Mouse (Mus musculus) C2C12 (cell line): ENCODE results near the gene Bfsp2. TPM values are rescaled to one million over a fixed set of nuclear protein-coding genes. Genes with fewer than 3 reads are reported as not detected.

ENCODE experiments used
- H3K27me3 ChIP-seq: one replicate; pipeline ENCODE4 v1.6.1; 2011; ENCODE audit not compliant: control insufficient read depth, insufficient read depth, insufficient read length
- H3K36me3 ChIP-seq: one replicate; pipeline ENCODE4 v1.6.1; 2011; ENCODE audit not compliant: control insufficient read depth, insufficient read depth
- H3K4me3 ChIP-seq: one replicate; pipeline ENCODE4 v1.5.1; 2011; ENCODE audit warnings: mild to moderate bottlenecking, control low read depth; ENCODE audit not compliant: poor library complexity, insufficient read depth, severe bottlenecking
- H3K79me2 ChIP-seq: one replicate; pipeline ENCODE4 v1.6.1; 2011; ENCODE audit not compliant: control insufficient read depth, insufficient read depth
- H3K79me3 ChIP-seq: one replicate; pipeline ENCODE4 v1.6.1; 2011; ENCODE audit warnings: low read depth, control low read depth
- H3ac ChIP-seq: one replicate; pipeline ENCODE3; 2011; ENCODE audit warnings: low read depth; ENCODE audit not compliant: control insufficient read depth, insufficient read length
- CEBPB ChIP-seq: IDR thresholded peaks from one replicate; pipeline ENCODE4 v1.6.1; 2011; ENCODE audit warnings: low read depth, mild to moderate bottlenecking, control low read depth, moderate library complexity
- CTCF ChIP-seq: IDR thresholded peaks from one replicate; pipeline ENCODE4 v1.5.1; 2011; ENCODE audit not compliant: control insufficient read depth, insufficient read depth, insufficient read length
- FOSL1 ChIP-seq: IDR thresholded peaks from one replicate; pipeline ENCODE4 v1.8.0; 2011; ENCODE audit warnings: mild to moderate bottlenecking, low read length; ENCODE audit not compliant: poor library complexity, insufficient read depth, severe bottlenecking
- MAX ChIP-seq: IDR thresholded peaks from one replicate; pipeline ENCODE4 v1.6.1; 2011; ENCODE audit warnings: mild to moderate bottlenecking, control low read depth
- MYOD1 ChIP-seq: IDR thresholded peaks from one replicate; pipeline ENCODE4 v1.6.1; 2011; ENCODE audit warnings: low read depth; ENCODE audit not compliant: control insufficient read depth, insufficient read length
- MYOG ChIP-seq: IDR thresholded peaks from one replicate; pipeline ENCODE4 v1.6.1; 2011; ENCODE audit not compliant: control insufficient read depth, insufficient read length; ENCODE audit errors: extremely low read depth
- USF1 ChIP-seq: IDR thresholded peaks from one replicate; pipeline ENCODE4 v1.6.1; 2011; ENCODE audit warnings: low read depth, mild to moderate bottlenecking, control low read depth, moderate library complexity
- polyA plus RNA-seq: library from polyadenylated mRNA; unstranded; fragments of >200 nt; fragmentation: generic; extraction: Trizol; gene quantifications from one replicate; pipeline ENCODE4 v1.2.1, GENCODE M21; 2012; ENCODE audit warnings: missing spikeins

Bfsp2 gene
- polyA plus RNA-seq, 1 experiment, result 0.22 TPM

DNA sequence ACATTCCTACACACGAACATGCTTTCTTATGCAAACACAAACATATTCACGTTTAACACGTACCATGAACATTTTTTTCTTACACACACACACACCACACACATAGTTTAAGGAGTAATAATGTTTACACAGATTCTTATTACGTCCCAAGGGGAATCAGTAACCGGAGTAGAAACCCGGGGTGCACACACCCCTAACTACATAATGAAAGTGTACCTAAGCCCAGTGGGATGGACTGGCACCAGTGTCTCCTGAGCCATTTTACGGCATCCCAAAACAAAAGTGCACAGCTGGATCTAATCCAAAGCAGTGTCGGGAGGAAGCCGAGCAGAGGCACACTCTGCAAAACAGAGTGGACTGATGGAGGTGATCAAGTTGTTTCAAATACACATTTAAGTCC lies 66.8 kb downstream of the Bfsp2 start:
- Histone ChIP-seq H3K79me2 (no peaks in the 10 kb centered on the region), H3K36me3 (no peaks in the 10 kb centered on the region), H3K27me3 (no peaks in the 10 kb centered on the region), H3ac (no peak overlapping the region), H3K4me3 (no peak overlapping the region), H3K79me3 (no peaks in the 10 kb centered on the region)
- no peak for TF ChIP-seq USF1

DNA sequence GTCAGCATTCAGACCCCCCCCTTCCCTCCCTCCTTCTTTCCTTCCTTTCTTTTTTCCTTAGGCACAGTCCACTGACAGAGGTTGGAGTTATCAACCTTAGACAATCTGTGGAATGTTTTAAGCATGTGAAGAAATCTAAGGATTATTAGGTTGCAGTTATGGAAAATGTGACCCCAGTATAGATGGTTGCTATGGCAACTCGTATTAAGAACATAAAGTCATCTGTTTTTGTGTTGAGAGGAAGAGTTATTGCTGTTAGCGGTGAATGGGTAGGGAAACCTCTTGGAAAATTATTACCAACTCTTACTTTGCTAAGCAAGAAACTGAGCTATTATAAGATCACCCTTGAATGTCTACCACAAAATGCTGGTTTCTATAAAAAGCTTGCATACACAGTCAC lies 71.1 kb downstream of the Bfsp2 start:
- no peak overlapping the region for H3ac ChIP-seq
- no peaks in the 10 kb centered on the region for H3K79me3 ChIP-seq
- H3K4me3 ChIP-seq, result no peak overlapping the region
- no peaks in the 10 kb centered on the region for H3K36me3 ChIP-seq
- H3K79me2 ChIP-seq, result no peaks in the 10 kb centered on the region
- H3K27me3 ChIP-seq, result no peaks in the 10 kb centered on the region
- TF ChIP-seq MAX, result no peak
- TF ChIP-seq MYOD1, result no peak
- no peak for TF ChIP-seq FOSL1
- TF ChIP-seq MYOG, result no peak
- no peak for TF ChIP-seq CEBPB
- TF ChIP-seq CTCF, result no peak
- no peak for TF ChIP-seq USF1

DNA sequence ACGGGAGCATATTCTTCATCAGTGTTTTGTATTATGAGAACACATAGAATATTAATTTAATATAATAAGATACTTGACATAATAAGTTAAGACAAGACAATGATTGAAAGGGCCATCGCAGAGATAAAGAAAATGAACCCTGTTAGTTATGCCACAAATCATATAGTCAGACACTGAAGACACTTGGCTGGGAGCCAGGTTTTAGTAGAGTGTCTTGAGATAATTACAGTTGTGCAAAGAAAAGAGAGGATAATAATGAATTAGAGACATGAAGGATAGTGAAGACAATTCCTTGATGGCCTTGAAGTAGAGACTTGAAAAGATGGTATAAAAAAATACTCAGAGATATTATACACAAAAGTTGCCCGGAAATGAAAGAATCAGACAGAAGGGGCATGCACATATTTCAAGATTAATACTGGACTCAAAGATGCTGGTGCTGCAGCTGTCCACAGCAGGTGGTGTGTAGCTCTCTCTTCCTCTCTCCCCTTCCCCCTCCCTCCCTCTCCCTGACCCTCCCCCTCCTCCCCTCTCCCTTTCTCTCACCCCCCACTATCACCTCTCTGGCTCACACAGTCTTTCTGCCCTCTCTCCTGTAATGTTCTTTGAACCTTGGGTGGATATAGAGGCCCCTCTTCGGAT lies 72.0 kb downstream of the Bfsp2 start:
- H3K79me2 ChIP-seq, result no peaks in the 10 kb centered on the region
- peak; percentile 32 for TF ChIP-seq MYOD1
- TF ChIP-seq USF1, result no peak
- no peak for TF ChIP-seq FOSL1
- no peaks in the 10 kb centered on the region for H3K79me3 ChIP-seq
- H3K36me3 ChIP-seq, result no peaks in the 10 kb centered on the region
- H3K27me3 ChIP-seq, result no peaks in the 10 kb centered on the region
- H3K4me3 ChIP-seq, result no peak overlapping the region
- no peak overlapping the region for H3ac ChIP-seq

DNA sequence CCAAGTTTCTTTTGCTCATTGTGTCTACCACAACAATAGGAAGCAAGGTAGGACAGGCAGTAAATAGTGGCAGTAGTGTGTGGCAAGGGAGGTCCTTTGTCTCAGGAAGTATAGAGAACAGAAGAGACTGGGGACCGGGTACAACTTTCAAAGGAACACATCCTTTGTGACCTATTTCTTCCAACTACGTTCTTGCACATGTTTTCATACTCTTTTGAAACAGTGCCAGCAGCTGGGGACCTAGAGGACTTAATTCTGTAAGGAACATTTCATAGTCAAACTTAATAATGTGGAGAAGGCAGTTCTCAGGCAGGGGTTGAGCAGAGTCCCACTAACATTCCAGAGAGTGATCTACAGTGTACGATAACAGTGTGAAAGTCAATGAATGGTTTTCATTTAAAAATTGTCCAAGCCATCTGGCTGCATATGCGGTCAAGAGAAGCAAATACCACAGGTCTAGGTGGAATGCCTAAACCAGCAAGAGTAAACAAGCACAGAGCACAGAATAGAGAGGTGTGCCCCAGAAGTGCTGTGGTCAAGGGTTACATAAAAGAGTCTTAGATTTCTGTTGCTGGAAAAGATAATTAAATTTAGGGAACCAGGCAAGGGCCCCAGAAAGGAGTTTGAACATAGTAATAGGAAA lies 76.8 kb downstream of the Bfsp2 start:
- no peaks in the 10 kb centered on the region for H3K27me3 ChIP-seq

DNA sequence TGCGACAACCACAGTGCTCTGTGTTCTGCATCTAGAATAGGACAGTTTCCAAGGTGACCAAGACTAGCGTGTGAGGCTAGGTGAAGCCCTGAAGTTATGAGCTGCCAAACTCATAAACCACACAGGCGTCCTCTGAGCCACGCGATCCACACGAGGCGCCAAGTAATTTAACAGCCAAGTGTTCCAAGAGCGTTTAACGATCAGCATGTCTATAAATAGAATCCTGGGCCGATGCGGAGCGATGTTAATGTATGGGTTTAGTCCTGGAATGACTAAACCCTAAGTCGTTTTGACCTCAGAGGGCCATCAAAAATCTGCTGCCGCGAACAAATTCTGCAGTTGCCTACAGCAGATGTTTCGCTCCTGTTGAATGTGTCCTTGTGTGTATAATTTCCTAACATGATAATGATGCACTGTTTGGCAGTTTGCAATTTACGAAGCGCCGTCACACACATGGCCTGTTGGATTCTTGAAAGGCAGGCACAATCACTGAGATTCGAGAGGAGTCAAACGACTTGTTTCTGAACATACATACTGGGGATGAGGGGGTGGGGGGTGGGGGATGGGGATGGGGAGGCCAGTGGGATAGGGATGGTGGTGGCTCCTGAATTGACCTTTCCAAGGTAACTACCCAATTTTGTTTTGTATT lies 81.6 kb downstream of the Bfsp2 start:
- H3K79me3 ChIP-seq, result no peaks in the 10 kb centered on the region
- no peaks in the 10 kb centered on the region for H3K27me3 ChIP-seq
- H3K4me3 ChIP-seq, result no peak overlapping the region
- no peak for TF ChIP-seq CTCF
- no peak for TF ChIP-seq MYOG
- TF ChIP-seq MAX, result peak; percentile 16
- TF ChIP-seq FOSL1, result no peak
- TF ChIP-seq MYOD1, result no peak
- no peak for TF ChIP-seq USF1
- no peak for TF ChIP-seq CEBPB
- no peak overlapping the region for H3ac ChIP-seq
- H3K79me2 ChIP-seq, result no peaks in the 10 kb centered on the region
- H3K36me3 ChIP-seq, result no peaks in the 10 kb centered on the region

More for the DNA sequence above, 76.8 kb downstream of the Bfsp2 start:
- H3K79me2 ChIP-seq, result no peaks in the 10 kb centered on the region
- no peak overlapping the region for H3ac ChIP-seq
- H3K79me3 ChIP-seq, result no peaks in the 10 kb centered on the region
- no peak for TF ChIP-seq CEBPB
- TF ChIP-seq USF1, result no peak
- TF ChIP-seq CTCF, result no peak
- TF ChIP-seq MYOG, result no peak
- no peak for TF ChIP-seq MAX
- TF ChIP-seq FOSL1, result no peak
- TF ChIP-seq MYOD1, result no peak
- H3K4me3 ChIP-seq, result no peak overlapping the region
- no peaks in the 10 kb centered on the region for H3K36me3 ChIP-seq

DNA sequence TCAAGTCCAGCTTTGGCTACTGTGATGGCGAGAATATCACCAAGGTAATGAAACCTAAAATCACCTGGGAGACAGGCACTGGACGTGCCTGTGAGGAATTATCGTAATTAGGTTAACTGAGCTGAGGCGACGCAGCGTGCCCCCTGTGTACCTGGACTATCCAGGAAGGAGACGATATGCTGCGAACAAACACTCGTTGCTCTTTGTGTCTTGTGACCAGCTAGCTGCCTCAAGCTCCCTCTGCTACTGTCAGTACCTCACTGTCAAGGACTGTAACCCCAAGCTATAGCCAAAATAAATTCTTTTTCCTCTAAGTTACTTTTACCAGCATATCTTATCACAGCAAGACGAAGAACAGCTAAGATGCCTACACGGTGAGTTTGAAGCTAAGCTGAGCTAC lies 87.0 kb downstream of the Bfsp2 start:
- Histone ChIP-seq H3K27me3 (no peaks in the 10 kb centered on the region), H3ac (no peak overlapping the region), H3K36me3 (no peaks in the 10 kb centered on the region), H3K79me2 (no peaks in the 10 kb centered on the region), H3K4me3 (no peak overlapping the region), H3K79me3 (no peaks in the 10 kb centered on the region)
- TF ChIP-seq MAX (no peak), MYOD1 (no peak), MYOG (no peak), USF1 (no peak), CEBPB (no peak), CTCF (no peak), FOSL1 (no peak)
